Mouse (Mus musculus): ENCODE results near the gene Syn2.
A peak's percentile ranks its signal among the peaks of the same experiment; 100 is the strongest.
"Not testable (repeated sequence)": the region's sequence is repeated elsewhere in the genome, so short reads cannot be mapped to it uniquely, and the experiment has no call there.

Gene Syn2

DNA sequence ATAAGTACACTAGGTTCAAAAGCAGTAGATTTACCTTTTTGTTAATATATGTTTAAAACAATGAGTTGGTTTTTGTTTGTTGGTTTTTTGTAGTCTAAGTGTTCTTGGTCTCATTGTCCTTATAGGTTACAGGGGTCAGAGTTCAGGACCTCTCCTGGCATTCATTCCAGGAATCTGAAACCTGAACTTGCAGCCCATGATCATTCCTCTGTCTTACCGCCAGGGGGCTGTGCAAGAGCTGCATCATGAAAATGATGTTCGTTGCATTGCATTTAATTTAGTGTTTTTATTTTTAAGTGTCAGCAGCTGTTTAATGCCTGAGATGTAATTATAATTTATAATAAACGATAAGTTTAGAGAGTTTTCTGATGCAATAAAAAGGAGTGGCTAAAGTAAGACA is 40.1 kb downstream of the Syn2 start:
- no peak for DNase-seq (ENCODE audit: extremely low read depth, low read depth, low spot score)

DNA sequence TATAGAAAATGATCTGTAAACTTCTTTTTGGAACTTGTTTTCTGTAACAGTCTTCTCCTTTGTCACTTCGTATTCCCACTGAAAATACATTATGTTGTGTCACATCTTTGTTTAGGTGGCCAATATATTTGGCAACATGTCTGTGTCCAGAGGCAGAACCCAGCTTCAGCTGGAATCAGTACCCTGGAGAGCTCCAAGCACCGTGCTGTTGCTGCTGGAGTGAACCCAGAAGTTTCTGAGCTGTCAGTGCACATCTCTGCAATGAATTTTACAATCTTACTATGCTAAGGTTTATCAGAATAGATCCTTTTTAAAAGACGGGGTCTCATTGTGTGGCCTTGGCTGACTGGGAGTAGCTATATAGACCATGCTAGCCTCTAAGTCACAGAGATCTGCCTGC is 44.1 kb downstream of the Syn2 start:
- no peak for DNase-seq (ENCODE audit: extremely low read depth, low read depth, low spot score)

DNA sequence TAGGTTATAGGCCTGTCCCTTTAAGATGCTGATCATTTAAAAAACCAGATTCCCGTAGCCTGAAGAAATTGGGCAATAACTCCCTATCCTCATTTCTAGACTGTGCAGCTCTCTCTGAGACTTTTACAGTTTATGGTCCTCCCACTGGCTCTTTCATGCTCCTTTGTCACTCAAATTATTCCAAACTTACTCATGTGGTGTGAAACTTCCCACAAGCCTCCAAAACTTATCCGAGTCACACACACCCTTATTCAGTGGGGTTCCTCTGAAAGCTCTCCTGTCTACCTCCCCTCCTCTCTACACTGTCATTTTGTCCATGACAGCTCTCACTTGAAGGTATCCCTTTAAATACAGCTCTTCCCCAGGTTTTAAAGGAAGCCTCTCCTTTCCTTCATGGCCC is 46.4 kb downstream of the Syn2 start:
- DNase-seq (ENCODE audit: extremely low read depth, low read depth, low spot score): no peak

DNA sequence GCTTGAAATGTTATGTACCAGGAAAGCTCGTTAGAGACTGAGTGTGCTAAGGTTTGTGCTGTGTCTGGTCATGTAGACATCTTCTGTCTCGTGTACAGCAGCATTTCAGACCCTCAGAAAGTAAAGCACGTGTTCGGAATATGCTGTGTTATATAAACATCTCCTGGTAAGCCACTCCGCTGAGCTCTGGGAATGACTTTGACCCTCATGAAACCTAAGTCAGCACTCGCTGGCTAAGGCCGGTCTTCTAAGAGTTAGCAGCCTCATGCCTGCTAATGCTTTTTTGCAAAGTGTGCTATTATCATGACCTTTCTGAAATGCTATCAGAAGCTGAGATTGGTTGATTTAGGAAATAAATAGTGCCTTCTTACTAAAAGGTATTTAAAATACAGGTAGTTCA is 56.4 kb downstream of the Syn2 start:
- no peak for DNase-seq (ENCODE audit: extremely low read depth, low read depth, low spot score)

DNA sequence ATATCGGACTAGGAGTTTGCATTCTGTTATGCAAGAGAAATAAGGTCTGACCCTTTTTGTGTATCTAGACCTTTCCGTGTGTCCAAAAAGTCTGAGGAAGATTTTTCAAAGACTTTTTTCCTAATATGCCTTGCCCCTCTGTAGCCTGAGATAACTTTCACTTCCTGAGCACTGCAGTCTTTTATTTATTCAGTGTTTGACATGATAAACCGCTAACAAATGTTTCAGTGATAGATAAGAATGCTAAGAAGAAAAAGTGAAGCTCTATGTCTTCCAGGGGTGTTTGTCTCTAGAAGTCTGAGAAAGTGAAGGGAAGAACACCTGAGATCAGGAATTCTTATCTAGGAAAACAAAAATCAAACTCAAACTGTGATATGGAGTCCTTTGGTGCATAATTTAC is 66.1 kb downstream of the Syn2 start:
- DNase-seq (ENCODE audit: extremely low read depth, low read depth, low spot score): no peak

DNA sequence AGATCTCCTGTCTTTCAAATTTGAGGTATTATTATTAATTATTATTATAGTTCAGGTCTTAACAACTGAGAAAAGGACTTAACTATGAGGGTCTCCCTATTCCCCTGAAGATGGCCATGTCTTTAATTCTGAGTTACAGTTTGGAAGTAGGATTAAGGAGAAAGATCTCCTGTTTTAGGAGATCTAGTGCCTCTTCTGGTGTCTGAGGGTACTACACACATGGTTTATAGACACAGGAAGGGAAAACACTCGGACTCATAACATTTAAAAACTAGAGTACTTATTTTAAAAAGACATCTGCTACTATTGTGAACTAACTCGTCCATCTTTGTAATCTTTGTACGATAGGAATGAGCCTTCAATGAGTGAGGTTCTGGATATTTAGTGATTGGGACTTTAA is 68.3 kb downstream of the Syn2 start:
- DNase-seq (ENCODE audit: extremely low read depth, low read depth, low spot score): no peak

DNA sequence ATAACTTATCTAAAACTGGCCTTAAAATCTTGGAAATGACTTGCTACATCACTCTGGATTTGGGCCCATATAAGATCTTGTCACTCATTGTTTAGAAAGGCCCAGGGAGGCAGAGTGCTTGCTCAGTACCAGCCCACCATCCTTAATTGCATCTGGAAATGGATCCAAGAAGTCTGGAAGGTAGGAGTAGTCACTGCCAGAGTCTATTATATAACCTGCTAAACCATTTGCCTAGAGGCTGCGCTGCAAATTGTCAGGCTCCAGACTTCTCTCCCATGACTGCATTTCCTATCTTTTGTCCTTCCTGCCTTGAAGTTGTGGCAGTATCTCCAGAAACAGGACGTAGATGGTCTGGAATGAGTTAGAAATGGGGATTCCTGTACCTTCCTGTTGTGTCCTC is 75.5 kb downstream of the Syn2 start:
- DNase-seq (ENCODE audit: extremely low read depth, low read depth, low spot score): no peak

DNA sequence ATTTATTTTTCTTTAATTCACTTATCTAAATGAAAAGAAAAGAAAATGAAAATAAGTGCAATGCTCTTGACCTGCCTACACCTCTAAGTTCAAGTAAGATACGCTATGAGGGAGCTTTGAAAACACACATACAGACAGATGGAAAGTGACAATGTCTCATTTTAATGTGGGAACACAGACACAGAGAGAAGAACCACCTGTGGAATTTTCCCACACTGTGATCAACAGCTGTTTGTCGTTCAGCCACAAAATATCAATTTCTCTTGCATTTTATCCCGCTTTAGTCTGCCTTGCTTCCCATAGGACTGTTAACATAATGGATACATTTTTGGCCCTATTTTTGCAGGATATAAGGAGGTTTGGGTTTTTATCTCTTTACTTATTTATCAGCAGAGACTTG is 76.1 kb downstream of the Syn2 start:
- DNase-seq (ENCODE audit: extremely low read depth, low read depth, low spot score): no peak

DNA sequence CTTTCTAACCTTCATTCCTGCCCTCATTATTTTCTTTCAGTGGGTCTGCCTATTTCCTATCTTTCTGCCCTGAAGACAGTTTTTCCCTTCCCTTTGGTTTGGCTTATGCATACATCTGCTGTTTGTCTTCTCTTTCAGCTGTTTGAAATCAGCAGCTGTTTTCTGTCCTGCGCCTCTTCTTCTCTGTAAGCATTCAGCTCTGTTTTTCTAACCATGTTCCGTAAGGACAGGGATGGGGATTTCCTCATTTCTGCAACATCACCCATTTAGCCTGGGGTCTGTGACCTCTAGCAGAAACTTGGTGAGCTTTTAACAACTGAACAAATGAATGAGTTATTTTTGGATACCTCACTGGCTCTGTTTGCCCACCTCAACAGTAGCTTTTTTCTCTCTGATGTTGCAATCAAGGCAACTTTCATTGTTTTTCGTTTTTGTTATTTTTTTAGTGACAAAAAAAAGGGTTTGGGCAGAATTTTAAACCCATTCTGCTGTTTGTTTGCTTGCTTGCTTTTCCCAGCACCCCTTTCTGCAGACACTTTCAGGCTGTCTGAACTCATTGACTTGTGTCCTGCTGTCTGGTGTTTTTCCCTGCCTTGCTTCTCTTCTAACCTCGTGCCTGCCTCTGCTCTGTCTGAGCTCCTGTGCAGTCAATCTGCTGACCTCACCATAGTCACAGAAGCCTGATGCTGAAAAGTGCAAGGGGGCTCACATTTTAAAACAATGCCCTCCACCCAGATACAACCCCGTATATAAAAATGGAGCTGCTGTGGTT is 77.6 kb downstream of the Syn2 start:
- no peak for DNase-seq (ENCODE audit: extremely low read depth, low read depth, low spot score)

DNA sequence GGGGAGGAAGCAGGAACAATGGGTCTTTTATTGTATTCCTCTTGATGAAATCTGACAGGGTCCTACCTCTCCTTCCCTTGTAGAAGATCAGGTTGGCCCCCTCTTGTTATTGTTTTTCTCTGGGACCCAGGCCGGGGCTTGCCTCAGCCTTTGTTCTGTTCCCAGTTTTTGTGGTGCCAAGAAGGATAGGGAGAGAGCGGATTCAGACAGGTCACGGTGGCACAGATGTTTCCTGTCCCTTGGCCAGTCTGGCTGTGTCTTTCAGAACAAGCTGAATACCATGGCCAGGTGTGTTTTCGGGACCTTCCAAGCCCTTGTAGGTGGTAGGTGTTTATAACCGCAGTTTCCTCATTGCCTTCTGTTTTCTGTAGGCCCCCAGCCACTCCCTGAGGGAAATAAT is 78.4 kb downstream of the Syn2 start:
- no peak for DNase-seq (ENCODE audit: extremely low read depth, low read depth, low spot score)

DNA sequence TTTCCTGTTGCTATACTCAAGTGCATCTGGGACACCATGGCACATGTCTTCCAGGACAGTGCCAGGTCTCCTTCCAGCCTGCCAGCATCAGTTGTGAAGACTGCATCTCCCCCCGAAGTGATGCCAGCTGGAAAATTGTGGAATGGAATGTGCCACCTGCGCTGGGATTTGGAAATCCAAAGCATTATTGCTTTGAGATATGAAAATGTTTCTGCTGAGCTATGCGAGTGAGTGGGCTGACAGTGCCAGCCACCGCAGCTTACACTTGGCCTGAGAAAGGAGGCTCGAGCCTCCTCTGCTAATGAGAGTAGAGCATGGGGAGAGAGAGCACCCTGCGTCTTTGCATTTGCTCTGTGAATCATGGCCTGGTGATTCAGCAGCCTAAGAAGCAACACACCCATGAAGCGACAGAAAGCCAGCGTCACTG is 86.5 kb downstream of the Syn2 start:
- DNase-seq (ENCODE audit: extremely low read depth, low read depth, low spot score): no peak

DNA sequence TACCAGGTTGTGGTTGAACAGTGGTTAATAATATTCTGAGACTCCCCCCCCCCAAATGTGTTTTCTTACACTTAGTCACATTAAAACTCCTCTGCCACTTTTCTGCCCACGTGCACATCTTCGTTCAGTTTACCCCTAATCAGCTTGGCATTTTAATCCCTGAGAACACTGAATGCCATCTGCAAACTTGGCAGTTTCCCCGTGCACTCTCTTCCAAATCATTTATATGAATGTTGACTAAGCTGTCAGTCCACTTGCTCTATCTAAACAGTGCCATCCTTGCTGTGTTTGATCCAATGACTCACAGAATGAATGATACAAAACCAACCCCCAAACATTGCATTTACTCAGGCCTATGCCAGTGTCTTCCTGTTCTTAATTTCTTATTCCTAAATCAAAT is 90.8 kb downstream of the Syn2 start:
- DNase-seq (ENCODE audit: extremely low read depth, low read depth, low spot score): no peak

DNA sequence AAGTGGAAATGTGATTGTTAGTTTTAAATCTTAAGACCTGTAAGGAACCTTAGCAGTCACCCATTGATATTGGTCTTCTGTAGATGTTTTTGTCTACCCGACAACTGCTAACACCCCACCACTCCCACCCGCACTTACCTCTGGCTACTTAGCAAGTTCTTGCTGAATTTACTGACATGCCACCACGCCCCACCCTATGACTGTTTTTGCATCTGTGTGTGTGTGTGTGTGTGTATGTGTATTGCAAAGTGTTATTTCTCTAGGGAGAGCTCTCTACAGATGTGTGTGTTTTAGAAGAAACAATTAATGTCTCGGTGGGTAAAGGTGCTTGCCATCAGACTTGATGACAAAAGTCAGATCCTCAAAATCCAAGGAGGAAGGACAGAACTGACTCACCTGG is 92.3 kb downstream of the Syn2 start, which contains the start of gene Gm17482:
Gm17482 (plus strand) TSS at position 301 of the 400 bp plus-strand sequence.
- no peak for DNase-seq (ENCODE audit: extremely low read depth, low read depth, low spot score)

DNA sequence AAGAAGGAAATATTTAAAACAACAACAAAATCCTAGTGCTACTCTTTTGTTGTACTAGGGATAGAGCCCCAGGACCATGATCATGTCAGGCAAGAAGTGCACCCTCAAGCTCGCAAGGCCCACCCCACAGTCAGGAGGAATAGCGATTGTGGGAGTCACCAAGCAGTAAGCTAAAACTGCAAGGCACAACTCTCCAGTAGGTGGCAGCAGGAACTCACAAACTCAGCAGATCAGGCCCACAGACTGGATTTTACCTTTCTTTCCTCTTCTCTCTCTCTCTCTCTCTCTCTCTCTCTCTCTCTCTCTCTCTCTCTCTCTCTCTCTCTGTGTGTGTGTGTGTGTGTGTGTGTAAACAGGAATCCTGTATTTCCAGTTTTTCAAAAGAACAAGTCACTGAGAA is 92.8 kb downstream of the Syn2 start:
- DNase-seq (ENCODE audit: extremely low read depth, low read depth, low spot score): no peak

DNA sequence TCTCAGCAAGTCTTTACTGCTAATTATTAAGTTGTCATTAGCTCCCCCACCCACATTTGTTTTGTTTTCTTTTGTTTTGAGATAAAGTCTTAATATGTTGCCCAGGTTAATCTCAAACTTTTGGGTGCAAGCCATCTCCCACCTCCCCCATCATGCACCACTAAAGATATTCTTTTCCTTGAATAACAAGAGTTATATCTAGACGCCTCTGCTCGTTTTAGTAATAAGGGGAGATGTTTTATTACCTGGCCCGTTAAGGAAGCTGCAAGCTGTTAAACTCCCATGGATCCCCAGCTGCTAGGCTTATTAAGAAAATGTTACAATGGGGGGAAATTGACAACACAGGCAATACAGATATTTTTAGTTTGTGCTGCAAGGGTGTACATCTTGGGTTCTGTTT is 95.9 kb downstream of the Syn2 start:
- no peak for DNase-seq (ENCODE audit: extremely low read depth, low read depth, low spot score)

DNA sequence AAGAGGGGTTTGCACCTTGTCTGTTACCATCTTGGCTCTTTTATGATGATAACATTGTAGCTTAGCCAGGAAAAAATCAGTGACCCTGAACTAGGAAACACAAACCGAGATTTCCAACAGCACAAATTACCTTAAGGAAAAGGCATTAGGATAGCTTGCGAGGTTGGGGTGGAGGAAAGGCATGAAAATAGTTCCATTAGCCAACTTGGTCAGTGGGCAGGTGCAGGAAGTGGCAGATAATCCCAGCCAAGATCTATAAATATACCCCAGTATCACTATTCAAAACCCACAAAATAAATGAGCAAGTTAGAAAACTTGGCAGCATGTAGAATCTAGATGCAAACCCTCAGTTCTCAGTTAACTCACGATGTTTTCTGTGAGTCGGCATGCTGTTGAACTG is 97.1 kb downstream of the Syn2 start:
- DNase-seq (ENCODE audit: extremely low read depth, low read depth, low spot score): no peak

DNA sequence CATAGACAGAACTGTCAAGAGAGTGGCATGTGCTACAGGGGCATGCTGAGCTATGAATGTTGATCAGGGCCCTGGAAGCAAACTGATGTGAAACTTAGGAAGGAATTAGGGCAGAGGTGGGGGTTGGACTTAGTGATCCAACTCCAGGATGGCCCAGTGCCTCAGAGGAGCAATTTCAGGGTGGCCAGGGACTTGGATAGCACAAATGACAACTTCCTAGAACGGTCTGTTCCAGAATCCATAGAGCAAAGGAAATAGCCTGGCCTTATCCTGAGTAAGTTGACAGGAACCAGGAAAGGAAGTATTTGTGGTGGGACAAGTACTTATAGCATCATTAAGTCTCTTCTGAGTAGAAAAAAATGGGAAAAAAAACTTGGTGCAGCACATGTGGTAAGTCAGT is 97.9 kb downstream of the Syn2 start:
- no peak for DNase-seq (ENCODE audit: extremely low read depth, low read depth, low spot score)

DNA sequence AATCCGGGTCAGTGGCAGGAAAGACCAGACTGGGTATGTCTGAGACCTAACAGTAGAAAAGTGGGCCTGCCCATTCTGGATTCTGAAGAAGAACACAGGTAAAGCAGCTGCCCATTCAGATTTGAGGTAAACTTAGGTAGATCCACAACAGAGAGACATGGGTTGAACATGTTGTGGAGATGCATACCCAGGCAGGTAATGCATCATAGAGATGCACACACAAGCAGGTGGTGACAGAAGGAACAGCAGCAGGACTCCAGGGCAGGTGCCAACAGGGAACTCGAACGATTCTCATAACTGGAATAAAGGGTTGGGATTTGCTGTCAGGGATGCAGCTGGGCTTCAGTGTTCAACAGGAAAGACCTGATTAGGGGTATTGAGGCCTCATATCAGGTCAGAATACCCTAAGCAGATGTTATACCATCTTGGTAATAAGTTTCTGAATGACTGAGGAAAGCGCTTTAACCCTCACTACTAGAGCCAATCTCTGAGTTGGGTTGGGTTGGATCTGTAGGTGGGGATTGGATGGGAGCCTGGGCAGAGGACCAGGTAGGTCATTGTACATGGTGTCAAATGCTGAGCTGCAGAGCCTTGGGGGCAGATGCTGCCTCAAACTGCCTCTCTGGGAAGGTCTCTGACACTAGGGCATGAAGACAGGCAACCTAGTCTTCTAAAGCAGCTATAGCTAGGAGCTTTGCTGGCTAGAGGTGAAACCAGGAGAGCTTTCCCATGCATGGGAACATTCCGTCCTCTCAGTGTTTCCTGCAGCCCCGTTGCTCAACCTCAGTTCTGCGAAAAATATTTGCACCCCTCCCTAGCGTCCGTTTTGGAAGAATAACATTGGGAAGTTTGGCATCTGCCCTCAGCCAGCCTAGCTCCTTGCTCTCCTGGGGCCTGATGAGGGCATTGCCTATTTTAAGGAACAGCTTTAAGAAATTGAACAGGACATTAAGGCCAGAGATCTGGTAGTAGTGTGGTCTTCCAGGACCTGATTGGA is 103.6 kb downstream of the Syn2 start:
- peak; percentile 91 for DNase-seq (ENCODE audit: extremely low read depth, low read depth, low spot score)

DNA sequence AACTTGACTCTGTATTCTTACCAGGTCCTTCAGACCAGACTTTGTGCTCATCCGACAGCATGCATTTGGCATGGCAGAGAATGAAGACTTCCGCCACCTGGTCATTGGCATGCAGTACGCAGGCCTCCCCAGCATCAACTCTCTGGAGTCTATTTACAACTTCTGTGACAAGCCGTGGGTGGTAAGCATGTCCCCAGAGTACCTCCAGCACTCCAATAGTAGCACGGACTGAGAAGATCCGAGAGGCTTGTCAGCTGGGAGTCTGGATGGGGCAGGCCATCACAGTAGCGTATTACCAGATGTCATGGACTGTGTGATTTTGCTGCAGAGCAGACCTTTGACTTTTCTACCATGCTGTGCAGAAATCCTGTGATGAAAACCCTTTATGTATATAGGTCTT is 104.6 kb downstream of the Syn2 start:
- no peak for DNase-seq (ENCODE audit: extremely low read depth, low read depth, low spot score)

DNA sequence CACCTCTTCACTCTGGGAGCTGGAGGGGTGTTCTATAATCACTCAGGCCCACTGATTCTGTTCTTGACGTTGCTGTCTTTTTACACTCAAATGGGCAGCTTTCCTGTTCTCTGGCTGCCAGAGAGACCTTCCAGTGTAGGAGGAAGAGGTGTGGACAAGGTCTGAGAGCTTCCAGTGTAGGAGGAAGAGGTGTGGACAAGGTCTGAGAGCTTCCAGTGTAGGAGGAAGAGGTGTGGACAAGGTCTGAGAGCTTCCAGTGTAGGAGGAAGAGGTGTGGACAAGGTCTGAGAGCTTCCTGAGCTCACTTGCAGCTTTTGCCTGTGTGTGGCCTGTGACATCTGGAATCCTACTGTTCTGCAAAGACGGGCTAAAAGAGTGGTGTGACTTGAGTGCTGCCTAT is 105.7 kb downstream of the Syn2 start:
- DNase-seq (ENCODE audit: extremely low read depth, low read depth, low spot score): not testable (repeated sequence)

DNA sequence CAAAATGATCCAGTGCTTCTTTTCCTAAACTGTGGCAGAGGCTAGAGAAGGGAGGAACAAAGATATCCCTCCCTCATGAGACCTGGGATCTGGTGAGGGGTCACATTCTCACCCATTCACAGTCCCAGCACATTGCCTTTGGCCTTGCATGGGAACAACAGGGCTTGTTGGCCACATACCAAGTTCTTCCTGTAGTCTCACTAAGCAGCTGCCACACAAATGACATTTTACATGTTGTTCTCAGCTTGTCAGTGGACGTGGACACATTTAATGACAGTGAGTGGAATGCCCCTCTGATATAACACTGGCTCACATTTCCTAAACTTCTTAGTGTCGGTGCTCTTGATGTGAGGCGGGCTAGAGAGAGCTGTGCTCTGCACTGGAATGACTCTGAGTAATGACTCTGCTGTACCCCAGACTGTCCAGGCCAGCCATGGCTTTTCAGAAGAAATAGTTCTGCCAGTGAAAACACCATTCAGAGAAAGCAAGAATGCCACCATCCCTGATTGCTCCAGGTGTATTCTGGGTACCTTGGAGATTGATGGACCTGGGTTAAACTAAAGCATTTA is 106.5 kb downstream of the Syn2 start:
- no peak for DNase-seq (ENCODE audit: extremely low read depth, low read depth, low spot score)

DNA sequence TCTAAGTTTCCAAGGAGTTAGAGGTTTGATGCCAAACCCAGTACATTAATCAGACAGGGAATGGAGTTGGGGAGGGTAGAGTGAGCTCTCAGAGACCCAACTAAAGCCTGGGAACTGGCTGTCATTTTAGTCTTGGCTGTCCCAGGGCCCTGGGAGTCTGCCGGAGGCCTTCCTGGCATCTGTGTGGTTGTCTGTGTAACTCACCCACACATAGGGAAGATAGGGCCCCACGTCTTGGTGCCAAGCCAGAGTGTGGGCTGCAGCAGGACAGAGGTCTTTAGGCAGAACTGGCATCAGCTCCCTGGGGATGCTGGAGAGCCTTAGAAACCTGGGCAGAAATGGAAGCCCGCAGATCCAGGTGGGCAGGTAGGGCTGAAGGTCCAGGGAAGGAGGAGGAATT is 107.2 kb downstream of the Syn2 start:
- peak; percentile 95 for DNase-seq (ENCODE audit: extremely low read depth, low read depth, low spot score)
